Mouse (Mus musculus) ES-E14 (cell line): ENCODE measurements at regions not wholly inside any gene's neighbourhood (a gene's known extent, or its start where the extent isn't known, plus 50 kb on each side); places are given as distances from the start of the nearest gene placed in this dataset.

Source experiments
- DNase-seq: peaks from one replicate; pipeline ENCODE4 v3.0.0-alpha.2; 2013; ENCODE audit warnings: low read depth, low spot score
- H3K27ac ChIP-seq: 2 replicates; pipeline ENCODE4 v1.5.1; 2012; ENCODE audit warnings: low read depth, mild to moderate bottlenecking, low read length, moderate library complexity, mixed read lengths; ENCODE audit not compliant: poor library complexity, insufficient read depth, severe bottlenecking
- H3K36me3 ChIP-seq: 2 replicates; pipeline ENCODE4 v1.6.1; 2012; ENCODE audit warnings: mild to moderate bottlenecking, low read length, moderate library complexity, mixed read lengths; ENCODE audit not compliant: control insufficient read depth, poor library complexity, insufficient read depth, severe bottlenecking
- H3K4me1 ChIP-seq, 2 experiments: fragments of 150-350 bp in 1 of 2; sonication (generic) in 1 of 2; 2 replicates each; pipeline ENCODE4 v1.6.1; 2012; ENCODE audit warnings: low read length in 2 of 2, mild to moderate bottlenecking in 1 of 2, mixed read lengths in 1 of 2; ENCODE audit not compliant: control insufficient read depth in 2 of 2, insufficient read depth in 2 of 2, poor library complexity in 1 of 2
- H3K4me3 ChIP-seq, 2 experiments: fragments of 150-350 bp in 1 of 2; sonication (generic) in 1 of 2; 2 replicates each; pipeline ENCODE4 v1.5.1; 2012; ENCODE audit warnings: low read length in 2 of 2, low read depth in 1 of 2, mild to moderate bottlenecking in 1 of 2, mixed read lengths in 1 of 2; ENCODE audit not compliant: insufficient read depth in 1 of 2, poor library complexity in 1 of 2, severe bottlenecking in 1 of 2
- H3K9ac ChIP-seq: 2 replicates; pipeline ENCODE4 v1.6.1; 2012; ENCODE audit warnings: low read depth, mild to moderate bottlenecking, low read length, mixed read lengths; ENCODE audit not compliant: poor library complexity, insufficient read depth, severe bottlenecking
- H3K9me3 ChIP-seq: fragments of 150-350 bp; sonication (generic); 2 replicates; pipeline ENCODE4 v1.6.1; 2012; ENCODE audit warnings: low read depth, mild to moderate bottlenecking, low read length; ENCODE audit not compliant: control insufficient read depth, insufficient read depth
- CHD2 ChIP-seq: IDR thresholded peaks from 2 replicates; pipeline ENCODE4 v1.6.1; 2014; ENCODE audit warnings: mild to moderate bottlenecking, low read depth, low read length, inconsistent platforms
- HCFC1 ChIP-seq: IDR thresholded peaks from 2 replicates; pipeline ENCODE4 v1.6.1; 2012; ENCODE audit warnings: low read length, inconsistent platforms, borderline replicate concordance; ENCODE audit not compliant: insufficient read depth
- MAFK ChIP-seq: IDR thresholded peaks from 2 replicates; pipeline ENCODE4 v1.6.1; 2014; ENCODE audit warnings: mild to moderate bottlenecking, low read depth, low read length, inconsistent platforms; ENCODE audit not compliant: insufficient read depth
- ZC3H11A ChIP-seq: IDR thresholded peaks from 2 replicates; pipeline ENCODE4 v1.6.1; 2012; ENCODE audit warnings: low read depth, mild to moderate bottlenecking, inconsistent platforms, low read length, borderline replicate concordance
- ZNF384 ChIP-seq: IDR thresholded peaks from 2 replicates; pipeline ENCODE4 v1.6.1; 2012; ENCODE audit warnings: low read depth, low read length, inconsistent platforms
- in situ Hi-C, 2 experiments: fragments of 600-800 bp; cut with MboI; formaldehyde crosslinking; loops; one replicate each; pipeline ENCODE4 v1.15.1; 2025; ENCODE audit warnings: low sequenced_read_pairs in 2 of 2, inconsistent platforms in 1 of 2; ENCODE audit not compliant: unreplicated experiment in 2 of 2

DNA sequence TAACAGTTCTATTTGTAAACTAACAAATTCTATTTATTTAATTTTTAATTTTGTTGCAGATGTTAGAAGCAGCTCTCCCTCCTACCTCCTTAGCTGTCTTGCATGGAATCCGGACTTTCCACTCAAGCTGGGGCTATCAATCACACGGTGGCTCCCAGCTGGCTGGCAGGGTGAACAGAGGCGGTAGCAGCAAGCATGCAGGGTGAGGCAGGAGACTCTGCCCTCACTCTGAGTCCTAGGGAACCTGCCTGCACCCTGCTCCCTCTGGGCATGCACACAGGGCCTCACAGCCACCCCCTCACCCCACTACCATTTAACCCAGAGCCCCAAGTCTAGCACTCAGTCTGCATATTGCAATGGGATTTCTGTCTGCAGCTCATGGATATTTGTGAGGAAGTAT lies 168.4 kb upstream of the Zfp703 start:
- Histone ChIP-seq H3K4me1 (no peaks in the 10 kb centered on the region), H3K4me3 (no peak overlapping the region), H3K9me3 (no peaks in the 10 kb centered on the region), H3K36me3 (no peaks in the 10 kb centered on the region), H3K27ac (no peak overlapping the region), H3K9ac (no peak overlapping the region)
- TF ChIP-seq CHD2 (no peak), HCFC1 (no peak), ZNF384 (no peak), MAFK (no peak), ZC3H11A (no peak)
- no peak for DNase-seq
- in situ Hi-C loops, result no loop called here

DNA sequence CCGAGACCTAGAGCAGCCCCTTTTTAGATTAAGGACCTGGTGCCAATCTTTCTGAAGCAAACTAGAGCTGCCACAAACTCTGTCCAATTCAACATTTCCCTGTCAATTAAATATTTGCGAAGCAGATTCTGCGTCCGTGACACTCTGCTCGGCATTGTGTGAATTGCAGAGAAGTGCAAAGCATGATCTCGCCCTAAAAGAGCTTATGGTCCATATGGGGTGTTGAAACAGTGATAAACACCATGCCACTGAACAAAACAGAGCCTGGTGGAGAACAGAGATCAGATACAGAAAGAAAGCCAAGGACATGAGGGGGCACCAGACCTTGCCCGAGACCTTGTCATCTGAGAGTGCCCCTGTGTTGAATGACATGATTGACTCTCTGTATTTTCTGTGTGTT lies 167.2 kb upstream of the Zfp703 start:
- no peaks in the 10 kb centered on the region for H3K4me1 ChIP-seq
- DNase-seq, result no peak

DNA sequence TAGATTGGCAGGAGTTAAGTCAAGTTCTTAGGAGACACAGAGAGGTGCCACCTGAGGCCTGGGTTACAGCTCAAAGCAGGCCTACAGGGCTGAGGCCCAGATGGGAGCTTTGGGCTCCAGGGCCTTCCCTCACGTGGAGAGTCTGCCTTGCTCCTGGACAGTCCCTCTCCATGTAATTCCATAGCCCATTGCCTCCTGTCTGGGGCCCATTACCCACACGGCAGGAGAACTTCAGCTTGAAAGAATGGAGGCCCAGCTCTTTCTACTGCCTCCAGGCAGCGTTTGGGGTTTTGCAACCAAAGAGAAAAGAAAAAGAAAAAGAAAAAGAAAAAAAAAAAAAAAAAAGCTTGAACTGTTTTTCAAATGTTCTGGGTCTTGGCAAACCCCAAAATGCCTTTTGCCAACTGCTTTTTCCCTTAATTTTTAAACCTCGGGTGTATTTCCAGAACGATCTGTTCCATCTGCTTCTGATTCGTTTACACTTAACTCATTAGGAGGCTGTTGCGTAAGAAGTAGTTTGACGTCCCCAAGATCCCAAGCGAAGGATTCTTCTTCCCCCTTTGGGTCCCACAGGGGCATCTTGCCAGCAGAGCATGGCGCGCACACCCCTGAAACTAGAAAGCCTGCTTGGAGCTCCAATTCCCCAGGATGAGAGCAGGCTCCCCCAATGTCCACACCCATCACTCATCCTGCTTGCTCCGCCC lies 165.4 kb upstream of the Zfp703 start:
- no peak overlapping the region for H3K27ac ChIP-seq
- no peak overlapping the region for H3K4me3 ChIP-seq
- H3K4me1 ChIP-seq, result no peaks in the 10 kb centered on the region
- TF ChIP-seq ZC3H11A (no peak), ZNF384 (no peak), HCFC1 (no peak), CHD2 (no peak), MAFK (no peak)
- no peak overlapping the region for H3K9ac ChIP-seq
- in situ Hi-C loops, result no loop called here
- H3K36me3 ChIP-seq, result no peaks in the 10 kb centered on the region
- no peaks in the 10 kb centered on the region for H3K9me3 ChIP-seq
- no peak for DNase-seq

More for the DNA sequence above, 167.2 kb upstream of the Zfp703 start:
- no peak for TF ChIP-seq MAFK
- no peak for TF ChIP-seq ZNF384
- TF ChIP-seq HCFC1, result no peak
- no peak for TF ChIP-seq ZC3H11A
- no peak for TF ChIP-seq CHD2
- Histone ChIP-seq H3K9me3 (no peaks in the 10 kb centered on the region), H3K36me3 (no peaks in the 10 kb centered on the region), H3K27ac (no peak overlapping the region), H3K4me3 (no peak overlapping the region), H3K9ac (no peak overlapping the region)
- in situ Hi-C loops, result no loop called here

DNA sequence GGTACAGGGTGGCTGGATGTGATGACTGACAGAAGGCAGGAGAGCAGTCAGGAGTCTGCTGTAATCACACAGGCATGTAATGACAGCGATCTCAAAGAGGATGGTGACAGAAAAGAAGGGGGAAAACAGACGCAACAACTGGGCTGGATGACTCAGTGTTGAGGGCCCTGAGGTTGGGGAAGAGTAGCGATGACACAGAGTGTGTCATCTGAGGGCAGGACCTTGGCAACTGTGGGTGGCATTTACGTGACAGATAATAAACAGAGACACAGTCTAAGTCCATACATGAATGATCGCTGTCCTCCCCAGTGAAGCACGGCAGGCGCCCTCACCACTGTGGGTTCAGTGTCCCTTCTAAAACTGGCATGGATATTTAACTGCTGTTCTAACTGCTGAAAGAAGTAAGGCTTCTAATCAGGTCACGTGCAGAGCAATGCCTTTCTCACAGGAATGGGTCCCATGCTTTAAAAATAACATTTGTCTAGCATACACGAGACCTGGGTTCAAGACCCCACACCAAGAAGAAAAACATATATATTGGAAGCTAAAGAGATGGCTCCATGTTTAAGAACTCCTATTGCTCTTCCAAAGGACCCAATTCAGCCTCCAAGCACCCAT lies 163.8 kb upstream of the Zfp703 start:
- H3K27ac ChIP-seq, result no peak overlapping the region
- H3K4me3 ChIP-seq, result no peak overlapping the region
- no peak for TF ChIP-seq HCFC1
- no peak for TF ChIP-seq CHD2
- TF ChIP-seq ZNF384, result no peak
- no peak for TF ChIP-seq ZC3H11A
- no peak for TF ChIP-seq MAFK
- DNase-seq, result no peak
- in situ Hi-C loops, result no loop called here
- no peak overlapping the region for H3K9ac ChIP-seq
- H3K36me3 ChIP-seq, result no peaks in the 10 kb centered on the region
- no peaks in the 10 kb centered on the region for H3K9me3 ChIP-seq
- no peaks in the 10 kb centered on the region for H3K4me1 ChIP-seq
